Mouse (Mus musculus) heart, embryonic 16.5 days (tissue): ENCODE results near the gene Arhgap22. TPM values are rescaled to one million over a fixed set of nuclear protein-coding genes. Genes with fewer than 3 reads are reported as not detected.
A peak's percentile ranks its signal among the peaks of the same experiment; 100 is the strongest.

Experiments used
- ATAC-seq: fragments of 200-750 bp; cut with Nextera tagmentation; replicated peaks from 2 replicates; pipeline ENCODE4 v1.8.0; 2017; ENCODE audit warnings: moderate number of reproducible peaks; ENCODE audit not compliant: insufficient read depth, low FRiP score; ENCODE audit errors: extremely low read depth
- H3K27ac ChIP-seq: fragments of 300-500 bp; sonication (generic); 2 replicates; pipeline ENCODE4 v1.5.1; 2014; ENCODE audit warnings: mild to moderate bottlenecking, low read length, control low read depth, moderate library complexity
- H3K27me3 ChIP-seq: fragments of 300-500 bp; sonication (generic); 2 replicates; pipeline ENCODE4 v1.6.1; 2014; ENCODE audit warnings: low read length, mixed read lengths; ENCODE audit not compliant: control insufficient read depth, insufficient read depth
- H3K36me3 ChIP-seq: fragments of 300-500 bp; sonication (generic); 2 replicates; pipeline ENCODE4 v1.6.1; 2014; ENCODE audit not compliant: control insufficient read depth, insufficient read depth
- H3K4me1 ChIP-seq: fragments of 300-500 bp; sonication (generic); 2 replicates; pipeline ENCODE4 v1.6.1; 2014; ENCODE audit warnings: low read length, mixed read lengths; ENCODE audit not compliant: control insufficient read depth, insufficient read depth
- H3K4me2 ChIP-seq: fragments of 300-500 bp; sonication (generic); 2 replicates; pipeline ENCODE4 v1.6.1; 2014; ENCODE audit warnings: low read depth, mild to moderate bottlenecking, control low read depth, low read length
- H3K4me3 ChIP-seq: fragments of 300-500 bp; sonication (generic); 2 replicates; pipeline ENCODE4 v1.5.1; 2014; ENCODE audit warnings: mild to moderate bottlenecking, control low read depth, low read length
- H3K9ac ChIP-seq: fragments of 300-500 bp; sonication (generic); 2 replicates; pipeline ENCODE4 v1.6.1; 2014; ENCODE audit warnings: low read length, control low read depth
- H3K9me3 ChIP-seq: fragments of 300-500 bp; sonication (generic); replicated peaks from 2 replicates; pipeline ENCODE4 v1.6.1; 2016; ENCODE audit warnings: low read length; ENCODE audit not compliant: control insufficient read depth
- WGBS: fragments of 180-500 bp; shearing (Covaris S2); extraction: QIAGEN DNeasy Blood & Tissue Kit; methylation state at CpG from one replicate; pipeline ENCODE4 v1.1.7; 2014; 5-methylcytosine and 5-hydroxymethylcytosine counted together
- polyA plus RNA-seq: library from polyadenylated mRNA; unstranded; fragments of >200 nt; fragmentation: Nextera tagmentation; extraction: Ambion mirVana; gene quantifications from 2 replicates; pipeline ENCODE4 v1.2.1, GENCODE M21; 2015

Gene Arhgap22
- polyA plus RNA-seq, 1 experiment from 2014 or later: 1.4 TPM

GRCm38 (mm10) chr14:33231311-33231710 lies 17.5 kb downstream of the Arhgap22 start:
- 84% methylated on average over 3 of the region's 3 CpGs for WGBS
- ATAC-seq: no peak
- Histone ChIP-seq H3K9me3 (no peaks in the 10 kb centered on the region), H3K9ac (no peak overlapping the region), H3K4me1 (peaks cover 2% of the 10 kb centered on the region; the same call in 1 of the 2 replicates), H3K4me3 (no peak overlapping the region), H3K27ac (no peak overlapping the region), H3K4me2 (no peak overlapping the region), H3K36me3 (no peaks in the 10 kb centered on the region), H3K27me3 (no peaks in the 10 kb centered on the region)

DNA sequence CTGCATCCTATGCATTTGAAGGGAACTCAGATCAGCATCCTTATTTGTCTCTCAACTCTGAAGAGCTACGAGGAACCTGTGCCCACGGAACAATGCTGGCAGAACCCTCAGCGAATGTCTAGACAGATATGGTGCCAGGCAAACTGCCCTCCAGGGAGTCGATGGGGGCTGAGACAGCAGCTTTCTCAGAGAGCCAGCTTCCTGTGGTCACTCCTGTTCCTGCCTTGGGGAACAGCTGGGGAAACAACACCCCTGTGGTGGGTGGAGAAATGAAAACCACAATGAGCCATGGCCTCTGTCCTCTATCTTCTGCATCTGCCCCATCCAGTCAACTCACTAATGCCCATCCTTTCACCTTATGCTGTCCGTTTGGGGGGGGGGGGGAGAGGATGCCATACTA lies 18.2 kb downstream of the Arhgap22 start:
- Histone ChIP-seq H3K9me3 (no peaks in the 10 kb centered on the region), H3K4me2 (no peak overlapping the region), H3K4me3 (no peak overlapping the region), H3K27ac (no peak overlapping the region), H3K27me3 (no peaks in the 10 kb centered on the region), H3K4me1 (peaks cover 2% of the 10 kb centered on the region; the same call in 1 of the 2 replicates), H3K9ac (no peak overlapping the region), H3K36me3 (no peaks in the 10 kb centered on the region)
- 57% methylated on average over 5 of the region's 5 CpGs for WGBS
- ATAC-seq: no peak

DNA sequence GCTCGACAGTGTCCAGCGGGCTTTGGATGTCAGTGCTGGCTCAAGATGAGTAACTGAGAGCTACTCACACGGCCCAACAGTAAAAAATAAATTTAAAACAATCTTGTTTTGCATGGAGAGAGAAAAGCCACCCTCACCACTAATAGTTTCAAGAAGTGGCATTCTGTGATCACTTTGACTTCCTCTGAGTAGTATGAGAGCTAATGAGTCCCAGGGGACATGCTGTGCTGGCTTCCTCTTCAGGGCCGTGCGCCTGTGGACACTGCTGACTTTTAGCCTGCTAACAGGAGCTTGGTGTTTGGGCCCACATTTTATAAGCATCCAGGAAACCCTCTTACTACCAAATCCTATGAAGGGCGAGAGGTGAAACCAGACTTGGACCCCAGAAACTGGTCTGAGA lies 21.8 kb downstream of the Arhgap22 start:
- 75% methylated on average over 6 of the region's 6 CpGs for WGBS
- H3K27ac ChIP-seq: no peak overlapping the region
- ATAC-seq: no peak

GRCm38 (mm10) chr14:33240400-33240799 lies 26.6 kb downstream of the Arhgap22 start:
- Histone ChIP-seq H3K4me2 (no peak overlapping the region), H3K9ac (no peak overlapping the region), H3K4me3 (no peak overlapping the region), H3K4me1 (peaks cover 4% of the 10 kb centered on the region), H3K9me3 (peaks cover 4% of the 10 kb centered on the region; the same call in 1 of the 2 replicates), H3K27ac (no peak overlapping the region), H3K36me3 (no peaks in the 10 kb centered on the region), H3K27me3 (no peaks in the 10 kb centered on the region)
- 60% methylated on average over 2 of the region's 2 CpGs for WGBS
- ATAC-seq: no peak

More for the DNA sequence above, 21.8 kb downstream of the Arhgap22 start:
- H3K4me3 ChIP-seq: no peak overlapping the region
- H3K9ac ChIP-seq: no peak overlapping the region
- H3K9me3 ChIP-seq: no peaks in the 10 kb centered on the region
- H3K4me2 ChIP-seq: no peak overlapping the region
- H3K36me3 ChIP-seq: no peaks in the 10 kb centered on the region
- H3K27me3 ChIP-seq: no peaks in the 10 kb centered on the region
- no peaks in the 10 kb centered on the region for H3K4me1 ChIP-seq

DNA sequence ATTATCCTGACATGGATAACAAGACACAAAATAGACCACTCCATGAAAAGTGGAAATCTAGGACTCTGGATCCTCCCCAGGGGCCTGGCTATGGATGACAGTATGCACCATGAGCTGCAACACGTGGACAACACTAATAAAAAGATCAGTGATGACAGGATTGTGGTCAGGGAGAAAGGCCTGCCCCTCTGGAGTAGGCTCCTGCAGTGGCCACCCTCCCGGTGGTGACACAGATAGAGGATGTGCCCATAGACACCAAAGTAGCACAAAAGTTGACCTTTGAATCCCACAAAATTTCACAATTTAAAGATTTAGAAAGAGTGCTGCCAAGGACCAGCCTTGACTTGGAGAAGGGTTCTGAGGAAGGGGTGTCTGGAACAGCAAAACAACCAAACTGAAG lies 29.4 kb downstream of the Arhgap22 start:
- Histone ChIP-seq H3K27me3 (no peaks in the 10 kb centered on the region), H3K4me1 (peaks cover 4% of the 10 kb centered on the region), H3K36me3 (no peaks in the 10 kb centered on the region), H3K27ac (no peak overlapping the region), H3K9me3 (peaks cover 4% of the 10 kb centered on the region; the same call in 1 of the 2 replicates), H3K4me3 (no peak overlapping the region), H3K9ac (no peak overlapping the region), H3K4me2 (no peak overlapping the region)
- ATAC-seq: no peak
- WGBS: 57% methylated on average over 2 of the region's 2 CpGs

DNA sequence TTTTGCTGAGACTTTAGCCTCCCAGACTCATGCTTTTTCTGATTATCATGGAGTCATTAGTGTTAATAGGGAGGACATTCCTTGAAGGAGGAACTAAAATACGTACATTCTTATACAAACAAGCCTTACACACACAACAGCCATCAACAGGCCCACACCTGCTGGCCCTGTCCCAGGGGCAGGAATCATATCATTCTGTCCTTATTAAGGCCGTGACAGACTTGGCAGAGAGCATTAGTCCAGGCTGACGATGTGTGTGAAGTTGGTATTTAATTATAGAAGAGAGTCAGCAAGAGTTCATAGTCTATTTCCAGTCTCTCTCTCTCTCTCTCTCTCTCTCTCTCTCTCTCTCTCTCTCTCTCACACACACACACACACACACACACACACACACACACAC lies 30.7 kb downstream of the Arhgap22 start:
- peak overlapping the region; percentile 68 for H3K27ac ChIP-seq
- no peak overlapping the region for H3K4me3 ChIP-seq
- H3K4me1 ChIP-seq: peaks cover 4% of the 10 kb centered on the region
- H3K36me3 ChIP-seq: no peaks in the 10 kb centered on the region
- 25% methylated on average over 3 of the region's 3 CpGs for WGBS
- peak; percentile 92 for ATAC-seq
- no peaks in the 10 kb centered on the region for H3K27me3 ChIP-seq
- H3K9ac ChIP-seq: no peak overlapping the region
- no peak overlapping the region for H3K4me2 ChIP-seq
- H3K9me3 ChIP-seq: peaks cover 4% of the 10 kb centered on the region; the same call in 1 of the 2 replicates

- 51% methylated on average over 2 of the region's 2 CpGs for whole genome bisulfite sequencing
- ATAC-seq: no peak
- Histone ChIP-seq H3K9me3 (peaks cover 4% of the 10 kb centered on the region; the same call in 1 of the 2 replicates), H3K4me3 (no peak overlapping the region), H3K4me2 (no peak overlapping the region), H3K27me3 (no peaks in the 10 kb centered on the region), H3K4me1 (peaks cover 4% of the 10 kb centered on the region), H3K9ac (no peak overlapping the region), H3K36me3 (no peaks in the 10 kb centered on the region), H3K27ac (peak overlapping the region; percentile 68)
Measured at GRCm38 (mm10) chr14:33244946-33245345, 31.1 kb downstream of the Arhgap22 start.

DNA sequence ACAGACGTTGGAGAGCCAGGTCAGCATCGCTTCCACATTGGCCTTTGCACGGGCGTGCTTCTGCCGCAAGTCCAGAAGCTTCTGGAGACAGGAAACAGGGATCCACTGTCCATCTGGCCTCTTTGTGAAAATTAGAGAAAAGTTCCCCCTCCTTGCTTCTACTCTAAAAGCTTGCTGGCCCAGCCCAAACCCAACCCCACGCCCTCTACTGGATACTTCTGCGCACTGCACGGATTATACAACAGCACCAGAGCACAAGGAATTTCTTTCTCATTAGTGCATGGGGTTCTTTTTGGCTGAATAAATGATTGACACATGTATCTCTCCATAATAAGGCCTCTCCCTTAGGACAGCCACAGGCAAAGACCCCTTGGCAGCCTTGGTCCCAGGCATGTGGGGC lies 32.6 kb downstream of the Arhgap22 start:
- no peak overlapping the region for H3K4me3 ChIP-seq
- H3K9ac ChIP-seq: no peak overlapping the region
- no peaks in the 10 kb centered on the region for H3K36me3 ChIP-seq
- peaks cover 14% of the 10 kb centered on the region for H3K4me1 ChIP-seq
- peaks cover 4% of the 10 kb centered on the region; the same call in 1 of the 2 replicates for H3K27me3 ChIP-seq
- H3K4me2 ChIP-seq: no peak overlapping the region
- peaks cover 4% of the 10 kb centered on the region; the same call in 1 of the 2 replicates for H3K9me3 ChIP-seq
- ATAC-seq: no peak
- WGBS: 44% methylated on average over 8 of the region's 8 CpGs
- no peak overlapping the region for H3K27ac ChIP-seq

DNA sequence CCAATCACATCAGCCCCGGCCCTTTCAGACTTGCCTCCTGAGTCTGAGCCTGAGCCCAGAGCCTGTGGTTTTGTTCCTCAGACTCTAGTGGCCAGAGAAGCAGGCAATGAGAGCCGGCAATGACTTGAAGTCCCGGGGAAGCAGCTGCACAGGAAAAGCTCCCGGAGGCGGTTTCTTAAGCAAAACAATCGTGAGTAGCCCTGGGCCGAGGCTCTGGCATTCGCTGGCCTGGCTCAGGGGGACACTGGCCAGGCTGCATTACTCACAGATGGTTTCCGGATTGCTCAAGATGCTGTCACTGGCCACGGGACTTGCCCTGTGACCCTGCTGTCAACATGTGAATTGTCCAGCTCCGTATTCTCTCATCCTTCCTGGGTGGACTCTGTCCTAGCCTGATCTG lies 33.8 kb downstream of the Arhgap22 start:
- no peak overlapping the region for H3K9ac ChIP-seq
- no peaks in the 10 kb centered on the region for H3K36me3 ChIP-seq
- H3K4me3 ChIP-seq: no peak overlapping the region
- H3K27ac ChIP-seq: no peak overlapping the region
- WGBS: 29% methylated on average over 11 of the region's 11 CpGs
- no peaks in the 10 kb centered on the region for H3K9me3 ChIP-seq
- ATAC-seq: no peak
- H3K4me1 ChIP-seq: peaks cover 14% of the 10 kb centered on the region
- peaks cover 4% of the 10 kb centered on the region; the same call in 1 of the 2 replicates for H3K27me3 ChIP-seq
- no peak overlapping the region for H3K4me2 ChIP-seq
